Mouse (Mus musculus): Measurements from ENCODE around the gene Lzic.
"Not testable (repeated sequence)": the region's sequence is repeated elsewhere in the genome, so short reads cannot be mapped to it uniquely, and the experiment has no call there.

Lzic gene

GRCm38 (mm10) chr4:149485053-149485824, at the start of gene Lzic, which contains the start of gene Nmnat1:
Gene Lzic, plus strand, starts transcription at chr4:149485229.
Gene Nmnat1, minus strand, starts transcription at chr4:149485202.
- DNase-seq = peak; percentile 95 to 96

- DNase-seq = no peak
These were observed 44.5 kb upstream of the Lzic start for GRCm38 (mm10) chr4:149440576-149440975.

- no peak for DNase-seq
These were observed 42.6 kb upstream of the Lzic start for GRCm38 (mm10) chr4:149442436-149442835.

- no peak for DNase-seq
These were observed 40.6 kb upstream of the Lzic start for GRCm38 (mm10) chr4:149444465-149444864.

GRCm38 (mm10) chr4:149444964-149445701, 39.9 kb upstream of the Lzic start:
- DNase-seq = peak; percentile 92 to 93

GRCm38 (mm10) chr4:149445868-149446267, 39.2 kb upstream of the Lzic start:
- DNase-seq = peak; percentile 47 to 66

- no peak for DNase-seq
These were observed 38.7 kb upstream of the Lzic start for GRCm38 (mm10) chr4:149446309-149446708.

GRCm38 (mm10) chr4:149450636-149451035, 34.4 kb upstream of the Lzic start:
- no peak for DNase-seq

- DNase-seq = peak; percentile 59 to 75
These were observed 31.4 kb upstream of the Lzic start for GRCm38 (mm10) chr4:149453656-149454055.

- DNase-seq = peak; percentile 37 to 57
These were observed 30.8 kb upstream of the Lzic start for GRCm38 (mm10) chr4:149454263-149454662.

GRCm38 (mm10) chr4:149454879-149455278, 30.1 kb upstream of the Lzic start, which contains the start of gene Rbp7:
Gene Rbp7, minus strand, starts transcription at chr4:149454978.
- DNase-seq = no peak

- DNase-seq = not testable (repeated sequence)
These were observed 27.9 kb upstream of the Lzic start for GRCm38 (mm10) chr4:149457163-149457562.

- DNase-seq = peak in 1 of 2 experiments; percentile 61
These were observed 27.1 kb upstream of the Lzic start for GRCm38 (mm10) chr4:149457831-149458430.

GRCm38 (mm10) chr4:149458526-149458925, 26.5 kb upstream of the Lzic start:
- DNase-seq = no peak

- no peak for DNase-seq
These were observed 25.6 kb upstream of the Lzic start for GRCm38 (mm10) chr4:149459425-149459824.

- not testable (repeated sequence) for DNase-seq
These were observed 24.6 kb upstream of the Lzic start for GRCm38 (mm10) chr4:149460475-149460874.

GRCm38 (mm10) chr4:149461579-149462304, 23.3 kb upstream of the Lzic start:
- peak; percentile 85 to 89 for DNase-seq

GRCm38 (mm10) chr4:149462305-149462971, 22.6 kb upstream of the Lzic start:
- DNase-seq = no peak

GRCm38 (mm10) chr4:149463435-149463950, 21.5 kb upstream of the Lzic start:
- peak in 1 of 2 experiments; percentile 35 for DNase-seq

- no peak for DNase-seq
These were observed 15.5 kb upstream of the Lzic start for GRCm38 (mm10) chr4:149469557-149469956.

GRCm38 (mm10) chr4:149475096-149475495, 9.9 kb upstream of the Lzic start:
- DNase-seq = peak in 1 of 2 experiments; percentile 34

GRCm38 (mm10) chr4:149477078-149477477, 8.0 kb upstream of the Lzic start, which contains the start of gene Tmem274:
Gene Tmem274, plus strand, starts transcription at chr4:149477378.
- no peak for DNase-seq

All from cerebellum, postnatal 25 days (tissue).